Mouse (Mus musculus) hindbrain, embryonic 12.5 days (tissue): ENCODE results near the gene Kptn. TPM values are rescaled to one million over a fixed set of nuclear protein-coding genes. Genes with fewer than 3 reads are reported as not detected.

Source experiments
- ATAC-seq: fragments of 200-750 bp; cut with Nextera tagmentation; 2 replicates; pipeline ENCODE4 v1.8.0; 2017; ENCODE audit warnings: moderate TSS enrichment; ENCODE audit not compliant: low FRiP score
- H3K27ac ChIP-seq: fragments of 300-500 bp; sonication (generic); 2 replicates; pipeline ENCODE4 v1.5.1; 2016; ENCODE audit warnings: mild to moderate bottlenecking
- H3K27me3 ChIP-seq: fragments of 300-500 bp; sonication (generic); 2 replicates; pipeline ENCODE4 v1.6.1; 2016; ENCODE audit warnings: mild to moderate bottlenecking
- H3K36me3 ChIP-seq: fragments of 300-500 bp; sonication (generic); 2 replicates; pipeline ENCODE4 v1.6.1; 2016; ENCODE audit warnings: mild to moderate bottlenecking
- H3K4me1 ChIP-seq: fragments of 300-500 bp; sonication (generic); 2 replicates; pipeline ENCODE4 v1.6.1; 2016
- H3K4me2 ChIP-seq: fragments of 300-500 bp; sonication (generic); replicated peaks from 2 replicates; pipeline ENCODE4 v1.6.1; 2016; ENCODE audit warnings: mild to moderate bottlenecking
- H3K4me3 ChIP-seq: fragments of 300-500 bp; sonication (generic); 2 replicates; pipeline ENCODE4 v1.5.1; 2016; ENCODE audit warnings: mild to moderate bottlenecking
- H3K9ac ChIP-seq: fragments of 300-500 bp; sonication (generic); 2 replicates; pipeline ENCODE4 v1.6.1; 2016; ENCODE audit warnings: mild to moderate bottlenecking, moderate library complexity
- H3K9me3 ChIP-seq: fragments of 300-500 bp; sonication (generic); replicated peaks from 2 replicates; pipeline ENCODE4 v1.6.1; 2016; ENCODE audit warnings: mild to moderate bottlenecking
- WGBS: fragments of 180-500 bp; shearing (Covaris S2); methylation state at CpG from one replicate; pipeline ENCODE4 v1.1.7; 2016; 5-methylcytosine and 5-hydroxymethylcytosine counted together
- polyA plus RNA-seq: library from polyadenylated mRNA; unstranded; fragments of >200 nt; fragmentation: Nextera tagmentation; extraction: Ambion mirVana; gene quantifications from 2 replicates; pipeline ENCODE4 v1.2.1, GENCODE M21; 2016

The Kptn gene
- polyA plus RNA-seq, 1 experiment from 2014 or later = 30.9 TPM

DNA sequence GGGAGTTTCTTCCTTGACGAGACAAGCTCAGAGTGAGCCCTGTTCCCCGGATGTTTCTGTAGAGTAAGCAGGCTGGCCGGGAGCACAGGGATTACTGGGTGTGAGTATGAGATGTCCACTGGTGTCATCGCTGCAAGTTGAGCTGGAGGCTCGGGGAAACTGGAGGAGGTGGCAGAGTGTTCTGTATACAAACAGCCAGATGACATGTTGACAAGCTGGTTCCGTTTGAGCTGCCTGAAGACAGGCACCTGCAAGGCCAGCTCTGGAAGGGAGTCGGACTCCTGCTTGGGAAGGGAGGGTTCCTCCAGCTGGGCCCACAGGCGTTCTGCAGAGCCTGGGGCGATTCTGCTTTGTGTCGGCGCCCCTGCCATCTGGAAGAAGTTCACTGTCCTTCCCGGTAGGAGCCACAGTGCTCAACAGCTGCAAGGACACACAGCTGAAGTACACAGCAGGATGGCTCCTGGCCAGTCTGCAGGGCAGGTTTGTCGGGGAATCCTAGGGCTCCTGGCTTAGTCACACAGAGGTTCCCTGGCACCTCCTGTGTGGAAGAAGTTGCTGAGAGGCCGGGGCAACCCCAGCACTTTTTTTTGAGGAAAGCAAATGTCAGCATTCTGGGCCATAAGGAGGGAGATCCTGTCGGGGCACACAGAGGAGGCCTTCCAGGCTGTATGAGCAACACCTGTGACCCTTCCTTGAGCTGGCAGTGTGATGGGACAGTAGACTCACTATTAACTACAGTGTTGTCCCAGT lies 17.8 kb upstream of the Kptn start:
- 71% methylated on average over 15 of the region's 15 CpGs for WGBS
- Histone ChIP-seq H3K9ac (0 out of 2 replicates have a peak overlapping the region, but pooled peaks have one; percentile 33), H3K4me2 (no peak overlapping the region), H3K27ac (no peak overlapping the region), H3K36me3 (peaks cover 20% of the 10 kb centered on the region; the same call in 1 of the 2 replicates), H3K4me3 (no peak overlapping the region), H3K4me1 (peaks cover 46% of the 10 kb centered on the region), H3K9me3 (no peaks in the 10 kb centered on the region), H3K27me3 (no peaks in the 10 kb centered on the region)
- ATAC-seq = no peak

DNA sequence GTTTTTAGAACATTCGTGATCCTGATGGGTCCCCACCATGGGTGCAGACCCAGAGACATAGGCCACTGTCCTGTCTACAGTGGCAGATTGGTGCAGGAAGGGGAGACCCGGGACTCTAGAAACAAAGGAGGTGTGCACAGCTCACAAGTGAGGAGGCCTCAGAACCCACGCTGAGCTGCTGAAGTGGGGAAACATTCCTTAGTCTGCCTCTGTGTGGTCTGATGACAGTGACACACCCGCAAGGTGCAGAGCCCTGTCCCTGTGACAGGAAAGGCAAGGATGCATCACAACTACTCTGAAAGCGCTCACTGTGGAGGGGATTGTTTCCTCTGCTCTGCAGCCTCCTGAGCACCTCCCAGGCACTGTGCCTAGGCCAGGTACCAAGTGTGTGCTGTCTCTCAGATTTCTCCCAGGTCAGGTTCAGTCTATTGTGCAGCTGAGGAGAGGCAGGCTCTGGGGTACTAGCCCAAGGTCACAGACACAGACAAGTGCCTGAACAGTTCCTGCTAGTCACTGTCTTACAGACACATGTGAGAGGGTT lies 16.9 kb upstream of the Kptn start:
- Histone ChIP-seq H3K27me3 (no peaks in the 10 kb centered on the region), H3K36me3 (peaks cover 28% of the 10 kb centered on the region), H3K4me3 (no peak overlapping the region), H3K9ac (peak overlapping the region; percentile 19; the same call in 1 of the 2 replicates), H3K4me1 (peaks cover 46% of the 10 kb centered on the region), H3K27ac (peak overlapping the region; percentile 73), H3K4me2 (no peak overlapping the region), H3K9me3 (no peaks in the 10 kb centered on the region)
- WGBS = 85% methylated on average over 5 of the region's 5 CpGs
- ATAC-seq = no peak

- peaks cover 38% of the 10 kb centered on the region for H3K36me3 ChIP-seq
- no peak overlapping the region for H3K4me2 ChIP-seq
- H3K9me3 ChIP-seq = no peaks in the 10 kb centered on the region
- peaks cover 46% of the 10 kb centered on the region for H3K4me1 ChIP-seq
- H3K27me3 ChIP-seq = no peaks in the 10 kb centered on the region
- H3K9ac ChIP-seq = 0 out of 2 replicates have a peak overlapping the region, but pooled peaks have one; percentile 19
- H3K27ac ChIP-seq = peak overlapping the region; percentile 73
- peak; percentile 73 for ATAC-seq
- 59% methylated on average over 6 of the region's 6 CpGs for WGBS
- no peak overlapping the region for H3K4me3 ChIP-seq
Observed at GRCm38 (mm10) chr7:16103760-16104159, 15.9 kb upstream of the Kptn start.

- Histone ChIP-seq H3K4me2 (no peak overlapping the region), H3K9ac (no peak overlapping the region), H3K27me3 (no peaks in the 10 kb centered on the region), H3K27ac (peak overlapping the region; percentile 73), H3K4me1 (peaks cover 35% of the 10 kb centered on the region), H3K9me3 (no peaks in the 10 kb centered on the region), H3K36me3 (peaks cover 48% of the 10 kb centered on the region), H3K4me3 (no peak overlapping the region)
- ATAC-seq = no peak
- WGBS = 92% methylated on average over 7 of the region's 7 CpGs
Observed at GRCm38 (mm10) chr7:16104611-16105388, 14.9 kb upstream of the Kptn start.

- H3K27ac ChIP-seq = no peak overlapping the region
- no peaks in the 10 kb centered on the region for H3K27me3 ChIP-seq
- no peak for ATAC-seq
- no peaks in the 10 kb centered on the region for H3K9me3 ChIP-seq
- WGBS = 93% methylated on average over 9 of the region's 9 CpGs
- no peak overlapping the region for H3K4me2 ChIP-seq
- peaks cover 76% of the 10 kb centered on the region for H3K36me3 ChIP-seq
- no peak overlapping the region for H3K4me3 ChIP-seq
- H3K9ac ChIP-seq = no peak overlapping the region
- H3K4me1 ChIP-seq = peaks cover 9% of the 10 kb centered on the region
Observed at GRCm38 (mm10) chr7:16108886-16109542, 10.7 kb upstream of the Kptn start.

- Histone ChIP-seq H3K27me3 (no peaks in the 10 kb centered on the region), H3K9me3 (no peaks in the 10 kb centered on the region), H3K4me1 (no peaks in the 10 kb centered on the region), H3K9ac (no peak overlapping the region), H3K4me2 (no peak overlapping the region), H3K27ac (no peak overlapping the region), H3K36me3 (peaks cover 82% of the 10 kb centered on the region), H3K4me3 (no peak overlapping the region)
- 92% methylated on average over 8 of the region's 8 CpGs for WGBS
- ATAC-seq = no peak
Observed at GRCm38 (mm10) chr7:16110158-16110557, 9.5 kb upstream of the Kptn start.

DNA sequence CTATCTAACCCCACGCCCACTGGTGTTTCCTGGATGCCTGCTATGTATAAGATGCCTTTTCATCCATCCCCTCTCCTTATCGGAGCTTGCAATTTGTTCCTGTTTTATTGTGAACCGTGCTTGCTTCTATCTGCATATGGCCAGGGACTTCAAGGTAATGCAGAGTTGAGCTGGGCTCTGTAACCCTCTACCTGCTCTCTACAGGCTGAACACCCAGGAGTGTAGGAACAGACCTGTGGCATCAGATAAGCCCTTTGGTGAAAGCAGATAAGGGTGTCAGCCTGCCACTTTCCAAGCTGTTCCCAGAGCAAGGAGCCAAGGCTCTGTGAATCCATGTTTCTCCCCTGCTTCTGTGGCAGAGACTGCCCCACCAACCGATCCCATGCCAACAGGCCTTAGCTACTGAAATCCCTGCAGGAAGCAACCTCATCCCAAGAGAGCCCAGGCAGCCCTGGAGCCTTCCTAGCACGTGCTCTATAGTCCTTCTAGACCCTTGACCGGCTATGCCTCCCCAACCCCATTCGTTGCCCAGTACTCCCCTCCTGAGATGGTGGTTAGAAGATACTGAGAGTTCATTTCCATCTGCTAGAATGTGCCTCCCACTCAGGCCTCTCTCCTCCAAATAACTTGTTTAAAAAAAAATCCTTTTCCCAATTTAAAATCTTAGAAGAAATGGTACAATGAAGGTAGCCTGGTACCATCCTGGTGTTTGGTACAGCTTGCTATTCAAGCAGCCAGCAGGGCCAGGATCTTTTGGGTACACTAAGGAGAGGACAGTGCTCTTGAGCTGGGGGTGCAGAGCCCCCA lies 8.2 kb upstream of the Kptn start:
- Histone ChIP-seq H3K4me3 (no peak overlapping the region), H3K4me1 (no peaks in the 10 kb centered on the region), H3K9ac (no peak overlapping the region), H3K4me2 (no peak overlapping the region), H3K27me3 (no peaks in the 10 kb centered on the region), H3K9me3 (no peaks in the 10 kb centered on the region), H3K36me3 (peaks cover 95% of the 10 kb centered on the region), H3K27ac (no peak overlapping the region)
- no peak for ATAC-seq
- WGBS = 94% methylated on average over 7 of the region's 7 CpGs

DNA sequence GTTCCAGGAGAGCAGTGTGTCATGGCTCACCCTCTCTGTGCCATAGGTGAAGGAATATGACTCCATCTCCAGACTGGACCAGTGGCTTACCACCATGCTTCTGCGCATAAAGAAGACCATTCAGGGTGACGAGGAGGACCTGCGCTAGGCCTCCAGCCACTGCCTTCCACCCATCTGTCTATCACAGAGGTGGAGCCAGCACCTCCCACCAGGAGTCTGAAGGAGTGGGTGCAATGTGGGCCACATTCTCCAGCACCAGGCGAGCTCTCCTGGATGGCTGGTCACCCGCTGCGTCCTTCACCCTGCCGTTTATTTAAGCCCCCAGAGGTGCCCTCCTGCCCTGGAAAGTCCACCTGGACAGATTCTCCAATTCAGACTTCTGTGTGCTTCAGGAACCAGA lies 3.3 kb upstream of the Kptn start:
- peaks cover 13% of the 10 kb centered on the region for H3K4me1 ChIP-seq
- H3K27ac ChIP-seq = no peak overlapping the region
- H3K9me3 ChIP-seq = no peaks in the 10 kb centered on the region
- H3K4me2 ChIP-seq = no peak overlapping the region
- WGBS = 94% methylated on average over 7 of the region's 7 CpGs
- H3K9ac ChIP-seq = no peak overlapping the region
- peaks cover 63% of the 10 kb centered on the region for H3K36me3 ChIP-seq
- H3K27me3 ChIP-seq = no peaks in the 10 kb centered on the region
- no peak overlapping the region for H3K4me3 ChIP-seq
- no peak for ATAC-seq

GRCm38 (mm10) chr7:16117100-16117499 lies 2.6 kb upstream of the Kptn start:
- Histone ChIP-seq H3K27me3 (no peaks in the 10 kb centered on the region), H3K9me3 (no peaks in the 10 kb centered on the region), H3K4me2 (no peak overlapping the region), H3K9ac (no peak overlapping the region), H3K4me1 (peaks cover 13% of the 10 kb centered on the region), H3K36me3 (peaks cover 56% of the 10 kb centered on the region), H3K27ac (no peak overlapping the region), H3K4me3 (no peak overlapping the region)
- 78% methylated on average over 3 of the region's 3 CpGs for WGBS
- no peak for ATAC-seq

DNA sequence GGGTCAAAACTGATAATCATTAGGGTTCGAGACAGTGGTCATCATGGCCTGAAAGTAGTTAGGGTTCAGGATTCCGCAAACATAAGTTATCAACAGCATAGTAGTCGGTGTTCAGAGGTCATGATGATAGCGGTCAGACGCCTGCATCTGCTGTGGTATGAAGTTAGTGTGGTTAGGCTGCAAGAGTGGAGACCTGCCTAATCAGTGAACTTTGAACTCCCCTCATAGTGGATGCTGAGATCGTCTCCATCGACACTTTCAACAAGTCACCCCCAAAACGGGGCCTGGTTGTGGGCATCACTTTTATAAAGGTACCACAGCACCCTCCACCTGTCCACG lies 536 bp downstream of the Kptn start:
- ATAC-seq = no peak; the same call in none of the 2 replicates
- H3K4me3 ChIP-seq = peak overlapping the region; percentile 72
- H3K27ac ChIP-seq = no peak overlapping the region
- no peaks in the 10 kb centered on the region for H3K27me3 ChIP-seq
- 56% methylated on average over 9 of the region's 9 CpGs for WGBS
- H3K9ac ChIP-seq = peak overlapping the region; percentile 77; the same call in 1 of the 2 replicates
- peak overlapping the region; percentile 54 for H3K4me2 ChIP-seq
- peaks cover 13% of the 10 kb centered on the region for H3K4me1 ChIP-seq
- H3K9me3 ChIP-seq = no peaks in the 10 kb centered on the region
- peaks cover 26% of the 10 kb centered on the region for H3K36me3 ChIP-seq

DNA sequence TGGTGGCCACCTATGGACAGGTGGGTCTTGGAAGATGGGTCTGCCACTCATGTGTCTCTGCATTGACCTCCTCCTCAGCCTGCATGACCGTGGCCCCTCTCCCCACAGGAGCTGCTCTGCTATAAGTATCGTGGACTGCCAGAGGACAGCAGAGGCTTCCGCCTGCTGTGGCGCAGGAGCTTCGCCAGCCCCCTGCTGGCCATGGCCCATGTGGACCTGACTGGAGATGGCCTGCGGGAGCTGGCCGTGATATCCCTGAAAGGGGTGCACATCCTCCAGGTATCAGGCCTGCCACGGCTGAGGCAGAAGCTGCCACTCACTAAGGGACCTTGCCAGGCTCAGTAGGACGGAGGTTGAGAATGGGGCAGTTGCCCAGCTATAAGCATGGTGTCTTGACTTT lies 6.1 kb downstream of the Kptn start:
- Histone ChIP-seq H3K4me2 (no peak overlapping the region), H3K36me3 (peaks cover 9% of the 10 kb centered on the region), H3K4me1 (peaks cover 17% of the 10 kb centered on the region), H3K4me3 (no peak overlapping the region), H3K27ac (no peak overlapping the region), H3K9ac (no peak overlapping the region), H3K27me3 (no peaks in the 10 kb centered on the region), H3K9me3 (no peaks in the 10 kb centered on the region)
- ATAC-seq = no peak
- WGBS = 78% methylated on average over 9 of the region's 9 CpGs
